Mouse (Mus musculus) heart, adult 18-20 months (tissue): ENCODE data around the gene Galntl6. TPM values are rescaled to one million over a fixed set of nuclear protein-coding genes. Genes with fewer than 3 reads are reported as not detected.
A peak's percentile ranks its signal among the peaks of the same experiment; 100 is the strongest.

Experiments used
- DNase-seq, 2 experiments: peaks; one replicate each; pipeline ENCODE4 v3.0.0; 2021 to 2022; ENCODE audit warnings: mixed read lengths in 1 of 2
- total RNA-seq, 2 experiments: library from RNA; stranded (reverse); gene quantifications; 2 replicates each; pipeline ENCODE4 v1.2.3; 2021

Galntl6 gene
- total RNA-seq, 2 experiments from 2014 or later: not detected

DNA sequence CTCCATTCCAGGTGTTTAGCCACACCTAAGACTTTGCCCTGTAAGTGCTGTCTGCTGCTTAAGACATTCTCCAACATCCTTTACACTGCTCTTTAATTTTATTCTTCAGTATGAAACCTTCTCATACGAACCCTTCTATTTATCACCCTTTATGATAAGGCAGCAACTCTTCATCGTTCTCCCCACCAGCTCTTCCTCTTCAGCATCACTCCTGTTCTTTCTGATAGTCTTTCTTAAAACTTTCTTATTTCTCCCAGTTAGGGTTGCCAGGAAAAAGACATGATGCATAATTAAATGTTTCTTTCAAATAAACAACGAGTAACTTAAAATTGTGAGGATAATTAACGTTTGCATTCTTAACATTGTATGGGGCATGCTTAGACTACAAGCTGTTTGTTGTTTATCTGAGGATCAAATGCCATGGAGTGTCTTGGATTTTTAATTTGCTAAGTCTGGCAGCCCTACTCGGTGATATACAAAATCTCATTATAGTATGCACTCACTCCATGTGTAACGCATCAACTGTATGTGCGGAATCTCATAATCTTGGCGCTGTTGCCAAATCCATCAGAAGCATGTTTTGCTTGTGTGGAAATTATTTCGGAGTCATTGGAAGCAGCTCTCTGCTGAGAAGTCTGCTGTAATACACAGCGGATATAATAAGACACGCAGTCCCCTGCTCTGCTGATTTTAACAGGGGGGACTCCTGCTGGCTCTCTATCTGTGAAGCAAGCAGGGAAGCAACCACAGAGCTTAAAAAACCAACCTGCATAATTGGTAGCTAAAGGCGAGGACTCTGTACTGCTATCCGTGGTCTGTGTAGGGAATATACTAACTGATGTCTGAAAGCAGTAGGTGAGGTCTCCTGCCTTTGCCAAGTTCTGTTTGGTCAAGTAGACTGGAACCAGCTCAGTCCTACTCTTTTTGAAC, 1069.7 kb downstream of the Galntl6 start:
- DNase-seq: no peak

DNA sequence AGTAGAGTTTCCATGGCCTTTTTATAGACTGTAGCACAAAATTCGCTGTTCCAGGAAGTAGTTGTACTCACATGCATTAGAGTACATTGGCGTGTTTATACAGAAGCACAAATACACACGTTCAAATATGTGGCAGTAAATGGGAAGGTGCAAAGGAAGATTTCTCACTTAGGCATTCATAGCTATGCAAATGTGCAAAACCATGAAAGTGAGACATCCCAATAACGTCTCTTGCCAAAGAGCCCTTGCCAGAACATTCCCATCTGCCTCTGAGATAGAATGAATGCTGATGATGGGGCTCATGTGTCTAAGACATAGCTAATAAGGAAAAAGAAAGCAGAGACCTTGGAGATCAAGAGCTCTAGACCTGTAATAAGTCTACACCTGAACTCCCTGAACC, 1071.0 kb downstream of the Galntl6 start:
- no peak for DNase-seq

DNA sequence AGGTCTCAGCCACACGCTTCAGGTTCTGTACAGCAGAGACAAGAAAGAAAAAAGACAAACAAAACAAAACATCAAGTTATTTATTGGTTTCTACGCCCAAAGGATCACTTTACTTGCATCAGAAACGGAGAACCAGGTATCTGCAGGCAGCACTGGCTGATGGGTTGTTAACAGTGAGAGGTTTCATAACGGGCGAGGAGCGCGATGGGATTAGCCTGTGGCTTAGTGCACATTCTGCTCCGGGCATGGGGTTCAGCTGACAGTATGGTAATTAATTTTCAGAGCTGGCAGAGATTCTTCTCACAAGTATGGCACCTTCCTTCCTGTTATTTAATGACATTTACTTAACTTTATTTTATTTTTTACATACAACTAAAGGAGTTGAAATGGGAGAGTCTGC, 1075.1 kb downstream of the Galntl6 start:
- DNase-seq: no peak

DNA sequence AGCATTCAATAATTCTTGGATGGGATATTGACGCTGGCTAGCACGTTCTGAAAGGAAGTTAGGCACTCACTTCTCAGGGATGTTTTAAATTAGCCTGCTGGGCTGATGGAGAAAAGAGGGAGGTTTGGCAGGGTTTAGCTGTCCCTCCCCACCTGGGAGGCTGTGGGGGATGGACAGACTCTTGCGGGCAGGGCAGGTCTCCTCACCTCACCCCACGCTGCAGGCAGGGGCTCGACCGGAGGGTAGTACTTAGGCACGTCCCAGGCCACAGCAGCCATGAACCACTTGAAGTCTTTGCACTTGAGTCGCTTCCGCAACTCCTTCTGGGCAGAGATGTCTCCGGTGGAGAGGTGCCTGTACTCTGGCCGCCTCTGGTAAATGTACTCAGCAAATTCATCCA, 1075.5 kb downstream of the Galntl6 start:
- DNase-seq: no peak

DNA sequence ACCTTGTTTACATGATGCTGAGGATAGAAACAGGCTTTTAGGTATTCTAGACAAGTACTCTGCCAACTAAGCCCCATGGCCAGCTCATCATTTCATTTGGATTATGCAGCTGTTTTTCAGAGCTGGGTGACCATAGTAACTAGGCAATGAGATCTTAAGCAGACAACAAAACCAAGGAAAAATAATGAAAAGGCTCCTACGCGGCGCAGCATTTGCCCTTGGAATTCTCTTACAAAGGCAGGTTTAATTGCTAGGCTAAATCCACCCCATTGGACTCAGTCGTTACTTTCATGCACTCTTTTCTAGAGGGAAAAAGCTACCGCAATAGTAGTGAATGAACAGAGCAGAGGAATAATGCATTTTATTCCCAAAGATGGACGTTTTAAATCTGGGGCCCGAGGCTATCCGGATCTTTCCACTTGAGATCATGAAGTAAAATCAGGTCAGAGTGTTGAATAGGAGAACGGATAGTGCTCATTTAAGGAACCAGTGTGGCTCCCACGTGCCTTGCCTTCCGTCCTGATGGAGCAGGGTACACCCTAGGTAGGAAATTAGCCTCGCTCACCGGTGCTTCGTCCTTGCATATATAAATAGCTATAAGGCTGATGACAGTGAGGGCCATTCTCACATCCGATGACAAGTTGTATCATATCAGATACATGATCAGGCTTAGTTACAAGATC, 1076.1 kb downstream of the Galntl6 start:
- DNase-seq: no peak

DNA sequence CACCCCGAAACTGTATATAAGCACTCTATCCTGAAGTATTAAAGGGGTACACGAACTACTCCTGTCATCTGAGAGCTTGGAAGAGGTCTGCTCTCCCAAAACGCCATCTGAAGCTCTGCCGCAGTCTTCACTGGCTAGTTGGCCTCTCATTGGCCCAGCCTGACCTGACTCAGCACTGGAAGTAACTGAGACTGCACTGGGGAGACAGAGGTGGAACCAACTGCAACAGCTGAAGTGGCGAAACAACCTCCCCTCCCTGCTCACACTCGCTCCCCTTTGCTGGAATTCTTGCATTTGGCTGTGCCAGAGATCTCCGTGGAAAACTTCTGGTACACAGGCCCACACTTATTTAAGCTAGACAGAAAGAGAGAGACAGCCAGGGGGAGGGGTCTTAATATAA, 1089.3 kb downstream of the Galntl6 start:
- DNase-seq: no peak

DNA sequence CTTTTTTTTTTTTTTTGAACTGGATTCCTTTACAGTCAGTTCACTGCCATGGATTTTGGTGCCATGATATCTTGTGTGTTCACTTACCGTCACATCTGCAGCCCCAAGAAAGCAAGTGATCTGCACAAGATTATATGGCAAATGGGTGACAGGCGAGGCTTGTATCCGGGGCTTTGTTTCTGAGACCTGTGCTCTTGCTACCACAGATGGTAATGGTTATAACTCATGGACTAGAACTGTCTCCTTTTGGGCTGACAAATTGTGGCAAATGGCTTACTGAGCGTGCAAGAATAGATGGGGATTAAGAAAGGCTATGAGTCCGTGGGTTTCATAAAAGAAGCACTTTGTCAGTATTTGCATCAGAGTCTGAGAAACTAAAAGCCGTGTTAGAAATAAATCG, 1096.4 kb downstream of the Galntl6 start:
- DNase-seq: no peak

DNA sequence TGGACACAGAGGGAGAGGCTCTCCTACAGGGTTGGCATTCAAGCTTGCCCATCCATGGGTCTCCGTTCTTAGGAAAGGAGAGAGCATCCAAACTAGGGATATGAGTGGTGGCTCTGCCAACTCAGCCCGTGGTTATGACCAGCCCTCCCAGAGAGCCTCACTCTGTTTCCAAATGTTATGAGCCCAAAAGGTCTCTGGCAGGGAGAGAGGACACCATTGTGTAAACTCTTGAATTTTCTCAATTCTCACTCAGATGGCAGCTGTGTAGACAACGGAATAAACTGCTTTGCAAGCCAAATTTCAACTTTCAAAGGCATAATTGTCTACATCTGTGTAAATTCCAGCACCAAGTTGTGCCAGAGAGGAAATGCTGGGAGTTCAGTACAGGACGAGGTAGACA, 1105.4 kb downstream of the Galntl6 start:
- no peak for DNase-seq

DNA sequence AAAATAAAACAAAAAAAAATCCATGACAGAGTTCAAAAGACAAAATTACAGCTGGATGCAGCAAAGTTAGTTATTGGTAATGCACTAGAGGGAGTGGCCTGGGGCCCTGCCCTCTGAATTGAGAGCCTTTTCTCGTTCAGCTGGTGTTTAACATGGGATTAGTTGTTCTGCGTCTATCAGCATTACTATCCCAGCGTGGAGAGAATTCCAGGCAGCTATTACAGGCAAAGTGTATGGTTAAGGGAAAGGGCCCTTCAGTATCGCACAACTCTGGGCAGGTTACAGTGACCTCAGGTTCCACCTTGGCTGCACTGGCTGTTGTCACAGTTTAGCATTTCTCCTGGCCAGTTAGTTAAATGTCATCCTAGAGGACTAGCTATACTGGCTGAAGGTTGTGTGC, 1107.3 kb downstream of the Galntl6 start:
- DNase-seq: no peak

DNA sequence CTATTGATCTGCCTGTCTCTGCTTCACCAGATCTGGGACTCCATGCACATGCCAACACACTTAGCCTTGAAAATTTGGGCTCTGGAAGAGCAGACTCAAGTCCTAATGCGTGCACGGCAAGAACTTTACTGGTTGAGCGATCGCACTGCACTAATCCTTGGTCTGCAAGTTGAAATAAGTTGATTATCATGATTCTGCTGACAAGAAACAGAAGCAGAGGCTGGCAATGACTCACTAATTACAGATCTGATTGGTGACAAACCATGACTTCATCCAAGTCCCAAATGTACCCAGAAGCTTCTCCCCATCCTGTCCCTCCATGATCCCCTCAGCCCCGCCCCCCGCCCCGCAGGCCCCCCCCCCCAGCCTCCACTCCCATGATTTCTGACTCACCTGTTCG, 1108.6 kb downstream of the Galntl6 start:
- no peak for DNase-seq

DNA sequence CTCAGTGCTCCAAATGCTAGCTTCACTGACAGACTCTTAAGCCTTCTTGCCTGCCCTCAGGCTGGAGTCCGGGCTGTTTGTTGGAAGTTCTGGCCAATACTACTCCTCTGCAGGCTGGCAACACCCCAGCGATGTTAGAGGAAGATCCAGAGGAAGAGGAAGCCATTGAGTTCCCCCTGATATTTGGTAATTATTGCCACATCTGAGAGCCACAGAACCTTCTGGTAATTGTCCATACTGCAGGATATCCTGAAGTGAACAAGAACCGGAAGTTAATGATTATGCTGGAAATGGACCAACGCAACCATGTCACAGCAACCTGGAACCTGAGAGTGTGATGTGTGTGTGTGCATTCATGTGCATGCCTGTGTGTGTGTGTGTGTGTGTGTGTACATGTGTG, 1111.2 kb downstream of the Galntl6 start:
- peak; percentile 17 to 43 for DNase-seq

DNA sequence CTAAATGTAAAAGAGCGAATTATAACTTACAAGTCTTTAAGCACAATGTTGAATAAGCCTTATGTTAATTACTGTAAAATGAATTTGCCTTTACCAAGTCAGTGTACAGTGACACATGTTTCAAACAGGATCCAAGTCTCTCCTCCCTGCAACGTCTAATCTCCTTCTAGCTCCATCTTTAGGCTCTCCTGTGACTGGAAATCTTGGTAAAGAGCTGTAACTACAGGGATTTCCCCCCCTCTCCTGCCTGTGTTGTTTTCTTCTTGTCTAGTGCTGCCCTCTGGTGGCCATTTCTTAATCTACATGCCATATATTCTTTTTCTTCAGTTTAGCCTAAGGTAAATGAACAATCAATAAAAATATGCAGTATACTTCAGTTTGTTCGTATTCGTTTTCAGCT, 1112.1 kb downstream of the Galntl6 start:
- peak; percentile 78 to 90 for DNase-seq

DNA sequence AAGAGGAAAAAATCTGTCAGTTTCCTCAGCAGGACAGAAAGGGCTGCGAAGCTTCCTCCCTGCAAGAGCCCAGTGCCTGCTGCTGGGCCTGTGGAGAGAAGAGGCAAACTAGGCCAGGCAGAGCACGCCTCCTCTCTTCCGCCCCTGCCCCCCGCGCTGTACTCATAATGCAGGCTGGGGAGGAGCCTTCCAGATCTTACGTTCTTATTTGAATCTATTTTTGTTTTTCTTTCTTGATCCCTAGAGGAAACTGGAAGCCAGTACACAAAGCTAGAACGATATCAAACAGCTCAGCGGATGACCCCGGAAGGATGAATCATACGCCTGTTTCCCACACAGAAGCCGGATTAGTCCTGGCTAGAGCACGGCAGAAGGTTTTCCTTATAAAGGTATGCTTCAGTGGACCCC, 1112.6 kb downstream of the Galntl6 start:
- peak; percentile 72 to 82 for DNase-seq

DNA sequence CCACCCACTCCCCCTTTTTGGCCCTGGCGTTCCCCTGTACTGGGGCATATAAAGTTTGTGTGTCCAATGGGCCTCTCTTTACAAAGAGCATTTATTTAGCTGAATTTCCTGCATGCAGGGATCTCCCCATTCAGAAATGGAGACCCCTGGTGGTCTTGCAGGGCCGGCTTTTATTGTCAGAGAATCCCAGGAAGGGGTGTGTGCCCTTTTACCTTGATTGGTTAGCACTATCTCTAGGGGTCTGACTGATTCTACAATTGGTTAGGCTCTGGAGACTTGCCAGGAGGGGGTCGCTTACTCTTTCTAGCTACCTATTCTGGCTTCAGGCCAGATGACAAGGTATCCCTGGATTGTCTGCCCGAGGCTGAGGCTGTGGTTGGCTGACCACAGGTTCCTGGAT, 1119.0 kb downstream of the Galntl6 start:
- DNase-seq: no peak

DNA sequence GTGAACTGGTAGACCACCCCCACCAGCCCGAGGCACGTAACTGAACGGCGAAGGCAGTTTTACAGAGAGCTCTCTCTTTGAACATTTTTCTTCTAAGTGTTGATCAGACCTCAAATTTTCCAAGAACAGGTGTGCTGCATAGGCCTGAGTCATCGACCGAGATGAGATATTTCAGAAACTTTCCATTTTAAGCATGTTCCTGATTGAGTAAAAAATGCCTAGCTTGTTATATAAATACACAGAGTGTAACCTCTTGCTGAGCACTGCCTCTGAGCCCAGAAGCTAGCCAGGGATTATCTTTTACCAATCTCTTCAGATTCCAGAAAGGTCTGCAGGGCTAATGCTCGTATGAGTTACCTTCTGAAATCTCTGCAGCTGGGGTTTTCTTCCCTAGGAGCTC, 1120.2 kb downstream of the Galntl6 start:
- DNase-seq: no peak

DNA sequence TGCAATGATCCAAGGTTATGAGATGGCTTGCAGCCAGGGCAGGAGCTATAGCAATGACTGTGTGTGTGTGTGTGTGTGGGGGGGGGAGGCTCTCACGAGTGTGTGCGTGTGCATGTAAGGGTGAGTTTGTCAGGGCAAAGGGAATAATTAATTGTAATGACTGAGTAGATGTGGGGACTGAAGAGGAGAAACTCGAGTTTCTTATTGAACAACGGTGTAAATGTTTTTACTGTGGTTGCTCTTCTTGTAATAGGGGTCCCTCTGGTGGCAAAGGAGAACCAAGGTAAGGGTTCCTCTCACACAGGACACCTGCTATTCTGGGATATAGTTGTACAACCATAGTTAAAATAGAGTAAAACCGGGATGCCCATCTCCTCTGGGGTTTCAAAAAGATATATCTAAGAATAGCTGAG, 1121.1 kb downstream of the Galntl6 start:
- DNase-seq: peak; percentile 27 to 57

DNA sequence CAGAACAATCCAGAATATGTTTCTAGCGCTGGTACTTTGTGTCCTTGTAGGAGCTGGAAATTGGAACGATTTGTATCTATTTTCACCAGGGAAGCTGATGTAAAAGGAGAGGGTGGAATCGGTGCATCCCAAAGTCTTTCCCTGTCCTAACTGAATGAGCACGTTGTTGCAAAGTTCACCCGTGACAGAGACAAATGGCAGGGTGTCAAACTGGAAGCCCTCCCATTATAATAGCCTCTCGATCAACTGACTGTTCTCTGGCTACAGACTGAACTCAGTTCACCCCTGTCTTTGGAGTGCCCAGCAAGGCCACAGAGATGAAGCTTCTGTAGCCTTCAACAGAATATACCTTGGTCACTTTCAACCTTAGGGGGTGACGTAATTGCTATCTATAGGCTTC, 1132.9 kb downstream of the Galntl6 start:
- no peak for DNase-seq

DNA sequence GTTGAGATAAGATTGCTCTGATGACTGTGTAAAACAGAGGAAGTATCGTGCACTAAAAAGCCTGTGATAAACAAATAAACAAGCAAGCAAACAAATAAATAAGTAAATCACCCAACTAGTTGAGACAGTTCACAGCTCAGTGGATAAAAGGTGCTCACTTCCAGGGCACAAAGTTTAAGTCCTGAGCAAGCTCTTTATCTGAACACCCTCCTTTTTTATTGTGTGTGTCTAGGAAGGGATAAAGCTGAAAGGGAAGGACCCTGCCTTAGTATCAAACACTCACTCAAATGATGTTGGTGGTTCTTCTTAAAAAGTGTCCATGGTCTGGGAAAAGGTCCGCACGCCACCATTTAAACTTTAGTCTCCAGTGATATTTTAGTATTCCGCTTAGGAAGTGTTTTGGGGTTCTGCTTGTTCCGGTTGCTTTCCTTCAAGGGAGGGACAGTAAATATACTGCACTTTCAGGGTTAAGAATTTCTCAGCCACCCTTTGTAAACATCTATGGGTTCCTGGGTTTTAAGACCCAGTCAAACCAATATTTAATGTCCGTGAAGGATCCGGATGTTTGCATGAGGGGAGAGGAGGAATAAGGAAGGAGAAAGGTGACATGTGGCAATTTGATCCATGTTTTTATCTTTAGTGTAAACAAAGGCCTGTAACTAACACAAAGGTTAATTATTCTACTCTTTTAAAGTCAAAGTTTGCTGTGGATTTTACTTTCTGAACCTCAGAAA, 1134.3 kb downstream of the Galntl6 start:
- no peak for DNase-seq

DNA sequence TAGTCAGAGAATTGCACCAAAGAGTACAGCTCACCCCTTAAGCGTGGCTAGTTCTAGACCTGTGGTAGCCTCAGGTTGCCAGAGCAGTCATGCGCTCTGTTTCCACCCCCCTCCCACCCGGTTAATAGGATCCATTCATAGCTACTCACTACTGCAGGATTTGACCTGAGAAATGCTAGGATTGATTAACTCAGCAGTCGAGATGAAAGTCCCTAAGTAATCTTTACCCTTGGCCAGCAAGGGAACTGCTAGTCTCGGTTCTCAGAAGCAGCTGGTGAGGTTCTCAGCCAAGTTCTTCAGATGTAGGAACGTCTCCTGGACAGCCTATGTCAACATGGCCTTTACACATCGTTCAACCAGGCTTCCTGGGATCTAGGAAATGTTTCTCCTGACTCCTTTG, 1135.7 kb downstream of the Galntl6 start:
- no peak for DNase-seq

DNA sequence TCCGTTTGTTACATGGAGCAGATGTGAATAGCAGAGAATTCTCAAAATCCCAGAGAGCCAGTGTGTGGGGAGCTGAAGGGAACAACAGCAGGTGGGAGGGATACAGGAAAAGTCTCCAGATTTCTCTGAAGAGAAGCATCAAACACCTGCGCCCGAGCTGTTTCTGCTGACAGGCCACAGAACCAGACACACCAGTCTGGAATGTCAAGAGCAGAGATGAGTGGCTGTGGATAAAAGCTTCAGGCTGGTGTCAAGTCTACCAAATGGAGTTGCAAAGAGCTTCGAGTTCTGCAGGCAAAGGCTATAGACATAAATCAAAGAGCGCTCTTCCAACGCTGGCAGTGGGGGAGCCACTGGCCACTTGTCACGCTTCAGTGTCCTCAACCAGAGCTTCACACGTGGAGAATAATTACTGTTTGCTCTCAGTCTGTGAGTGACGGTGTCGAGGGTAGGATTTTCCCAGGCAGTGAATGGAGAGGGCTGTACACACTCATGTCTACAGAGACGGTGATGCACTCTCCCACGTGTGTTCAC, 1139.6 kb downstream of the Galntl6 start:
- DNase-seq: no peak

DNA sequence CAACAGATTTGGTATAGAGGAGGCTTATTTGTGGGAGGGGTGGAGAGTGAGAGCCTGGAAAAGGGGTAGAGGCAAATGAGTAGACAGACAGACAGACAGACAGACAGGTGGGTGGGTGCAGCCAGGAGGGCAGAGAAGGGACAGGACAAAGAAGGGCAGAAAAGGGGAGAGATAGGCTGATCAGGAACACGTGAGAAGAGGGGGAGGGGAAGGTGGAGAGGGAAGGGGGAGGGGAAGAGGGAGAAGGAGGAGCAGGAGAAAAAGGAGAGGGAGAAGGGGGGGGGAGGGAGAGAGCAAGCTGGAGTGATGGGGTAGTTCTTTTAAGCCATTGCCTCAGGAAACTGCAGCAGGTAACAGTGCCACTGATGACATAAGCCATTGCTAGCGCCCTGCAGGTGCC, 1144.9 kb downstream of the Galntl6 start:
- DNase-seq: no peak

DNA sequence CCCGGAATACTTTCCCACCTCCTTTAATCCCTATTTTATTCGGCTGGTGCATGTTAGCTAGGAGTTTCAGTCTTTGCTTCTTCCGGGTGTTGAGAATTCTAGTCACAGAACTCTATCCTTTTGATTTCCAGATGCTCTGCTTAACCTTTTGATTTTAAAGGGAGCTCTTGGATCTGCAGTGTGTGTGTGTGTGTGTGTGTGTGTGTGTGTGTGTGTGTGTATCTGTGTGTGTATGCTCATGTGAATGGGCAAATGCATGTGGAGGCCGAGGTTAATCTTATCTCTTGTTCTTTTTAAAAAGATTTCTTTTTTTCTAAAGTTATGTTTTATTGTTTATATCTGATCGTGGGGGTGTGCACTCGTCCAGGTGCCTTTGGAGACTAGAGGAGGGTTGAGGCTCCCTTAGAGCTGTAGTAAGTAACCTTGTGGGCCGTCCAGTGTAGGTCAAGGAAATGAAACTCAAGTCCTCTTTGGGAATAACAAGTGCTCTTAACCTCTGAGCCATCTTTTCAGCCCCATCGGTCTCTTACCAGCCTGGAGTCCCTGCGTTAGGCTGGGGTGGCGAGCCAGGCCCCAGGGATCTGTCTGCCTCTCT, 1145.9 kb downstream of the Galntl6 start:
- no peak for DNase-seq
